Mouse (Mus musculus) ovary, postnatal 14 days (tissue): Measurements from ENCODE around the gene Zfp316.

ENCODE experiments used
- DNase-seq: peaks from one replicate; pipeline ENCODE4 v3.0.0; 2022; ENCODE audit warnings: low spot score

Gene Zfp316

GRCm38 (mm10) chr5:143222287-143222686, 47.5 kb downstream of the Zfp316 start:
- no peak for DNase-seq

GRCm38 (mm10) chr5:143220996-143221395, 48.8 kb downstream of the Zfp316 start:
- DNase-seq: no peak

GRCm38 (mm10) chr5:143213832-143214231, 56.0 kb downstream of the Zfp316 start:
- DNase-seq: no peak

- no peak for DNase-seq
Observed at GRCm38 (mm10) chr5:143205015-143205414, 64.8 kb downstream of the Zfp316 start.
